Mouse (Mus musculus): ENCODE measurements at regions not wholly inside any gene's neighbourhood (a gene's known extent, or its start where the extent isn't known, plus 50 kb on each side); places are given as distances from the start of the nearest gene placed in this dataset.

DNA sequence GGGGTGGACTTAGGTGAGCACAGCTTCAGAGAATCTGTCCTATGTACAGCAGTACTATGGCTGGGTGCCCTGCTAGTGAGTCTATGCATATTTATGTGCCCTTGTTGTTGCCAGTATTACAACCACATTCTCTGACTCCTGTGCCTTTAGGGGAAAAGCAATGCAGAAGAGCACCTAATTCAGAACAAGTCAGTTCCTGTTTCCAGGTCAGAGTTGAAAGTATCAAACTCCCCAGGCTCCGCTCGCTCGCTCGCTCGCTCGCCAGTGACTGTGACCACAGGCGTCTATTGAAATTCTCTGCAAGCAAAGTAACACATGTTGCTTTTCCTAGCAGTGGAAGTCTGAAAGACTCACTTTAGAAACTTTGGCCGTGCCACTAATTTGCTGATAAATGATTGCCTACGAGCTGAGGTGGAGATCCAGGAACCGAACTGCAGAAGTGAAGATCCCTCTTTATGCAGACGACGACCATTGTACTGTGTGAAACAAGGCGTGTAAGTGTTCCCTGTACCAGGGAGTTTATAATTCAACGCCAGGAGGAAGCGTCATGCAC, 129.8 kb downstream of the Cd24a start:
- WGBS: 58% methylated on average over 15 of the region's 15 CpGs

DNA sequence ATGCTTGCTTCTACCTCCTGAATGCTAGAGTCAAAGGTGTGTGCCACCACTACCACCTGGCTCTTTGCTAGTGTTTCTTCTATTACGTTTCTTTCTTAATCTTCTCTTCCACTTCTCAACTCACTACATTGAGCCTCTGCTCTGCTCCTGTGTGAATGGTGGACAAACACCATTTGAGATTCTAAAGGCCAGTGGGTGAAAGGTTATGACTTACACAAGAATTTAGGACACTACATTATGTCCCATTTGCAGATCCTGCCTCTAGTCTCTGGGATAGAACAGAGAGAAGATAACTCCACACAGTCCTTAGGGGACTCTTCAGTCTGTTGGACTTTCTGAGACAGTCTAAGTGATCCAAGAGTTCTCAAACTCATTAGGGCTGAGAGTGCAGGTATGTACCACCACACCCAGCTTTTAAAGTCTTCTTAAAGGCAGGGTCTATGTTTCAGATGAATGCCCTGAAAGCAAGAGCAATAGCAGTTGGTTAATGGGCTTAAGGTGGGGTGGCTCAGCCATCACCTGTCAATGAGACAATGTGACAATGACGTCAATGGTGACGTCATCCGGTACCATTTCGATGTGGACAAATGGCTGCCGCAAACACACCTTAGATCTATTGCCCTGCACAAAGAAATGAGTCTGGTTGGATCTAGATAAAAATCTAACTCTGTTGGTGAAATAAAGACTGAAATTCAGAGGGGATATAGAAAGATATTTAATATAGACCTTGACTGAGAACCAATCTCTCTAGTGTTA, 131.4 kb downstream of the Cd24a start:
- no peaks in the 10 kb centered on the region for H3K4me1 ChIP-seq (ENCODE audit: control insufficient read depth, insufficient read depth, low read depth, low read length)
- no peak overlapping the region for H3K9ac ChIP-seq (ENCODE audit: low read depth, low read length)
- H3K9me3 ChIP-seq (ENCODE audit: control insufficient read depth, low read length): no peaks in the 10 kb centered on the region
- no peaks in the 10 kb centered on the region for H3K27me3 ChIP-seq (replicated peaks; ENCODE audit: control insufficient read depth, insufficient read depth, low read length)
- no peak overlapping the region for H3K4me2 ChIP-seq (ENCODE audit: low read length)
- ATAC-seq: no peak
- no peak overlapping the region for H3K27ac ChIP-seq (ENCODE audit: low read depth, low read length)
- H3K4me3 ChIP-seq (ENCODE audit: low read length): no peak overlapping the region
- H3K36me3 ChIP-seq (ENCODE audit: control insufficient read depth, insufficient read depth, low read length): no peaks in the 10 kb centered on the region
- 96% methylated on average over 6 of the region's 6 CpGs for WGBS

More for the DNA sequence above, 129.8 kb downstream of the Cd24a start:
- no peaks in the 10 kb centered on the region for H3K27me3 ChIP-seq (replicated peaks; ENCODE audit: control insufficient read depth, insufficient read depth, low read length)
- H3K4me3 ChIP-seq (ENCODE audit: low read length): no peak overlapping the region
- no peak for ATAC-seq
- no peaks in the 10 kb centered on the region for H3K36me3 ChIP-seq (ENCODE audit: control insufficient read depth, insufficient read depth, low read length)
- no peaks in the 10 kb centered on the region for H3K9me3 ChIP-seq (ENCODE audit: control insufficient read depth, low read length)
- no peaks in the 10 kb centered on the region for H3K4me1 ChIP-seq (ENCODE audit: control insufficient read depth, insufficient read depth, low read depth, low read length)
- no peak overlapping the region for H3K9ac ChIP-seq (ENCODE audit: low read depth, low read length)
- H3K4me2 ChIP-seq (ENCODE audit: low read length): no peak overlapping the region
- no peak overlapping the region for H3K27ac ChIP-seq (ENCODE audit: low read depth, low read length)

DNA sequence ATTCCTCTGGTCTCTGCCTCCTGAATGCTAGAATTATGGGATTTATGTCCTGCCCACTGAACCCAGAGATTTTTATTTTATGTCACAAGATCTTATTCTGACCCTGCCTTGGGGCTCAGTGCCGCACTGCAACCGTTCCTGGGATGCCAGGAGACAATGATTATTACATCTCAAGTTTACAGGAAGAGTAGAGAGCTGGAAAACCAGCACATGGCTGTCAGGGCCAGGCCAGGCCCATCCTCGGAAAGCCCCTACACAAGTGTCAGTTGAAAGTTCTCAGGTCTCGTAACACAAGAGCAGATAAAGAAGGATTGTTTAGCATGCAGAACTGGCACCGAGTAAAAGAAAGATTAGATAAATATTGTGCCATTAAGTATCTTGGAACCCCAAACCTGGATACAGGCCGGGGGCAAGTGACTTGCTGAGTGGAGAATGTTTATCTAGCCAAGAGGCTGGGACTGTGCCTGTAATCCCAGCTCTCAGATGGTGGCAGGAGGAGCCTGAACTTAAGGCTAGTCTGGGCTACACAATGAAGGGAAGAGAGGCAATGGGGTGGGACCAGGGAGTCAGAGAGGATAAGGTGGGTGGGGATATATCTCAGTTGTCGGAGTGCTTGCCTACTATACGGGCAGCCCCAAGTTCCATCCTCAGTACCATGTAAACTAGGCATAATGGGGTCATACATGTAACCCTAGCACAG, 132.3 kb downstream of the Cd24a start:
- ATAC-seq: no peak
- WGBS: 85% methylated on average over 8 of the region's 8 CpGs
- Histone ChIP-seq H3K9ac (ENCODE audit: low read depth, low read length) (no peak overlapping the region), H3K27me3 (replicated peaks; ENCODE audit: control insufficient read depth, insufficient read depth, low read length) (no peaks in the 10 kb centered on the region), H3K4me1 (ENCODE audit: control insufficient read depth, insufficient read depth, low read depth, low read length) (no peaks in the 10 kb centered on the region), H3K9me3 (ENCODE audit: control insufficient read depth, low read length) (no peaks in the 10 kb centered on the region), H3K36me3 (ENCODE audit: control insufficient read depth, insufficient read depth, low read length) (no peaks in the 10 kb centered on the region), H3K4me2 (ENCODE audit: low read length) (no peak overlapping the region), H3K27ac (ENCODE audit: low read depth, low read length) (no peak overlapping the region), H3K4me3 (ENCODE audit: low read length) (no peak overlapping the region)

DNA sequence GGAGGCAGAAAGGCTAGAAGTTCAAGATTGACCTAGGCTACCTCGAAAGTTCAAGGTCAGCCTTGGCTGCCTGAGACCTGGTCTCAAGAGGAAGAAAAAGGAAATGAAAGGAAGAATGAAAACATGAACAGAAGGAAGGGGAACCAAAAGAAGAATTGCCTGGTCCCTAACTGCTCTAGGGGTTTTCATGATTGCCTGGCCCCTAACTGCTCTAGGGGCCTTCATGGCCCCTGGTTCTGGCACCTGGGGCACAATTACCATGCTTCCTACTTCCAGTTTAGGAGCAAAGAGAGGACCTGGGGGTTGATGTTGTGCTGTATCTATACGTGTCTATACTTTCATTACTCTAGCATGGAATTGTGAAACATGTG, 132.8 kb downstream of the Cd24a start:
- H3K4me1 ChIP-seq (ENCODE audit: control insufficient read depth, insufficient read depth, low read depth, low read length): no peaks in the 10 kb centered on the region
- no peak overlapping the region for H3K4me3 ChIP-seq (ENCODE audit: low read length)
- ATAC-seq: no peak
- no peak overlapping the region for H3K9ac ChIP-seq (ENCODE audit: low read depth, low read length)
- no peaks in the 10 kb centered on the region for H3K36me3 ChIP-seq (ENCODE audit: control insufficient read depth, insufficient read depth, low read length)
- no peaks in the 10 kb centered on the region for H3K27me3 ChIP-seq (replicated peaks; ENCODE audit: control insufficient read depth, insufficient read depth, low read length)
- no peak overlapping the region for H3K27ac ChIP-seq (ENCODE audit: low read depth, low read length)
- 91% methylated on average over 2 of the region's 2 CpGs for WGBS
- H3K4me2 ChIP-seq (ENCODE audit: low read length): no peak overlapping the region
- no peaks in the 10 kb centered on the region for H3K9me3 ChIP-seq (ENCODE audit: control insufficient read depth, low read length)

DNA sequence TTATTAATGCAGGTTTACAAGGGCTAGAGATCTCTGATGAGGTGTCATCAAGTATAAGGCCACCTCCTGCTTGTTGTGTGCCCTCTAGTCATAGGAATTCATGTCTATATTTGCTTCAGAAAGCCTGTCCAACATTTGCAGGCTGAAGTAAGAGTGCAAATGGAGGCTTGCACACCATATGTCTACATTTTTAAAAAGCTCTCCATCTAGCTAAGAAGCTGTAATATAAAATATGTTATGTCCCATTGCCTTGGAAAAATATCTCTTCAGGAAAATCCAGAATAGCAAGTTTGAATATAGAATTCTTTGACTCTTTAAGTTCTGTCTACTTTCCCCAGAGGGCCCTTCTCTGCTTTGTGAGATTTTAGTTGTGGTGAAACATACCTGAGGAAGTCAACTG, 134.6 kb downstream of the Cd24a start:
- H3K9ac ChIP-seq (ENCODE audit: low read depth, low read length): no peak overlapping the region
- H3K9me3 ChIP-seq (ENCODE audit: control insufficient read depth, low read length): no peaks in the 10 kb centered on the region
- H3K36me3 ChIP-seq (ENCODE audit: control insufficient read depth, insufficient read depth, low read length): no peaks in the 10 kb centered on the region
- H3K4me3 ChIP-seq (ENCODE audit: low read length): no peak overlapping the region
- H3K4me1 ChIP-seq (ENCODE audit: control insufficient read depth, insufficient read depth, low read depth, low read length): no peaks in the 10 kb centered on the region
- H3K27ac ChIP-seq (ENCODE audit: low read depth, low read length): no peak overlapping the region
- ATAC-seq: no peak
- H3K27me3 ChIP-seq (replicated peaks; ENCODE audit: control insufficient read depth, insufficient read depth, low read length): no peaks in the 10 kb centered on the region
- no peak overlapping the region for H3K4me2 ChIP-seq (ENCODE audit: low read length)

DNA sequence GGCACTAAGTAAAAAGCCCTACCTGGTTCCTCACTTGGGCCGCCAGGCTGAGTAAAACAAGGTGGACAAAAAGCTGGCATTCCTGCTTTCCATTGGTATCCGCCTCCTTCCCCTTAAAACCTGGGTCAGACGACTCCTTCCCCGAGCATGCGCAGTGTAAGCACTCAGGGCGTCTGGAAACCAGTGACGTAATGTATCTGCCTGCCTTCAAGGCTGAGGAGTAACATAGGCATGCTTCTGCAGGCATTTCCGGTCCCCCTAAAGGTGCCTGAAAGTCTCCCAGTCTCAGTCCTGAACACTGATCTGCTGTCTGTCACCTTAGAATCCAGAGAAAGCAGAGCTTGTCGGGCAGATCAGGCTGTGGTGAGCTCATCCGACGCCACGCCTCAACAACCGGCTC, 140.7 kb downstream of the Cd24a start:
- ATAC-seq: no peak
- WGBS: 64% methylated on average over 13 of the region's 13 CpGs
- no peak overlapping the region for H3K4me2 ChIP-seq (ENCODE audit: low read length)
- H3K27me3 ChIP-seq (replicated peaks; ENCODE audit: control insufficient read depth, insufficient read depth, low read length): no peaks in the 10 kb centered on the region
- H3K27ac ChIP-seq (ENCODE audit: low read depth, low read length): no peak overlapping the region
- H3K9me3 ChIP-seq (ENCODE audit: control insufficient read depth, low read length): no peaks in the 10 kb centered on the region
- no peak overlapping the region for H3K9ac ChIP-seq (ENCODE audit: low read depth, low read length)
- H3K4me3 ChIP-seq (ENCODE audit: low read length): no peak overlapping the region
- no peaks in the 10 kb centered on the region for H3K36me3 ChIP-seq (ENCODE audit: control insufficient read depth, insufficient read depth, low read length)
- H3K4me1 ChIP-seq (ENCODE audit: control insufficient read depth, insufficient read depth, low read depth, low read length): peaks cover 14% of the 10 kb centered on the region

DNA sequence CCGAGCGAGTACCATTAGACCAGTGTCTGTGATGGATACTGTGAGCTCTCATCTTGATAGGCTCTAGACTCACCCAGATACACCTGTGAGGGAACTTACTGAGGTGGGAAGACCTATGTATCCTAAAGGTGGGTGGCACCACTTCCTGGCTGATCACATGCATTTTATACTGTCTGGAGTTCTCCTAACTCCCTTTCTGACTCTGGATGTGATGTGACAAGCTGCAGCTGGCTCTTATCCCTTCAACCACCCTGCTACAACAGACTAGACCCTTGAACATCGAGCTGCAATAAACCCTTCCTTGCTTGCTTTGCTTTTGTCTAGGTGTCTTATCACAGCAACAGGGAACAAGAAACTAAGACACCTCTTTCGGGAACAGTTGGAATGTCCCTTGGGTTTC, 143.3 kb downstream of the Cd24a start:
- H3K4me2 ChIP-seq (ENCODE audit: low read length): no peak overlapping the region
- H3K9me3 ChIP-seq (ENCODE audit: control insufficient read depth, low read length): no peaks in the 10 kb centered on the region
- no peak overlapping the region for H3K9ac ChIP-seq (ENCODE audit: low read depth, low read length)
- no peaks in the 10 kb centered on the region for H3K27me3 ChIP-seq (replicated peaks; ENCODE audit: control insufficient read depth, insufficient read depth, low read length)
- no peak overlapping the region for H3K4me3 ChIP-seq (ENCODE audit: low read length)
- ATAC-seq: no peak
- WGBS: 77% methylated on average over 4 of the region's 4 CpGs
- no peaks in the 10 kb centered on the region for H3K36me3 ChIP-seq (ENCODE audit: control insufficient read depth, insufficient read depth, low read length)
- peaks cover 15% of the 10 kb centered on the region for H3K4me1 ChIP-seq (ENCODE audit: control insufficient read depth, insufficient read depth, low read depth, low read length)
- H3K27ac ChIP-seq (ENCODE audit: low read depth, low read length): no peak overlapping the region

DNA sequence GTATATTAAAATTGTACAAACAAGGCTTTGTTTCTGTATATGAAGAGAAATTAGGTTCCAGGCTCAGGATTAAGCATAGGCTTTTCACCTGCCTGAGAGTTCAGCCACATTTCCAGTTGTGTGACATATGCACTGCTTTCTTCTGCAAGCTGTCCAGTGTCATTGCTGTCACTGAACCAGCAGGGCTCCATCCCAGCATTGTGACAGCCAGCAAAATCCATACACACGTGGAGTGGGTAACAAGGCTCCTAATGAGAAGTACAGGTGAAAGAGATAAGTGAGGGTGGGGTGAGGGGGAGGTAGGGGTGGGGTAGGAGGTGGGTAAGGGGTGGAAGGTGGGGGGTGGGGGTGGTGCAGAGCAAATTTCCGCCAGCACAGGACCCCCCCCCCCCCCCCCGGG, 144.1 kb downstream of the Cd24a start:
- Histone ChIP-seq H3K9ac (ENCODE audit: low read depth, low read length) (0 out of 2 replicates have a peak overlapping the region, but pooled peaks have one; percentile 21), H3K4me3 (ENCODE audit: low read length) (no peak overlapping the region), H3K27me3 (replicated peaks; ENCODE audit: control insufficient read depth, insufficient read depth, low read length) (no peaks in the 10 kb centered on the region), H3K4me2 (ENCODE audit: low read length) (peak overlapping the region; percentile 70), H3K36me3 (ENCODE audit: control insufficient read depth, insufficient read depth, low read length) (no peaks in the 10 kb centered on the region), H3K9me3 (ENCODE audit: control insufficient read depth, low read length) (no peaks in the 10 kb centered on the region), H3K4me1 (ENCODE audit: control insufficient read depth, insufficient read depth, low read depth, low read length) (peaks cover 15% of the 10 kb centered on the region), H3K27ac (ENCODE audit: low read depth, low read length) (no peak overlapping the region)
- WGBS: 10% methylated on average over 3 of the region's 3 CpGs
- ATAC-seq: 0 out of 2 replicates have a peak, but pooled peaks have one; percentile 14

Data from hindbrain, embryonic 16.5 days (tissue).